Mouse (Mus musculus): ENCODE measurements around the gene Adad2.

Gene Adad2

DNA sequence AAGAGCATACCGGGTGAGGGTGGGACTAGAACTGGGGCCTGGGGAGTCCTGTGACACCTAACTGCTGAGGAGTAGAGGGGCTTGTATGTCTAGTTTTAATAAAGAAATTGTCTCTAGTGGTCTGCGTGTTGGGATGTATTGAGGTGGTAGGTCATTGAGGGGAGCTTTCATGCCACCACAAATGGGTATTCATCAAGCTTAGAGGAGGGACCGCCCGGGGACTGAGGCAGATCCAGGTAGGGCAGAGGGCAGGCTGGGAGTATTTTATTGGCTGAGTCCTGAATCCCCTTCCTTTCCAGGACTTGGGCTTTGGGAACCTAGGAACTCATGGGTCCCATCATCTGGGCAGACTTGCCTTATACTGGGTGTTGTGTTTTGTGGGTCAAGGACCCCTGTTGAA lies 4.3 kb downstream of the Adad2 start:
- no peak for DNase-seq (ENCODE audit: low spot score)

DNA sequence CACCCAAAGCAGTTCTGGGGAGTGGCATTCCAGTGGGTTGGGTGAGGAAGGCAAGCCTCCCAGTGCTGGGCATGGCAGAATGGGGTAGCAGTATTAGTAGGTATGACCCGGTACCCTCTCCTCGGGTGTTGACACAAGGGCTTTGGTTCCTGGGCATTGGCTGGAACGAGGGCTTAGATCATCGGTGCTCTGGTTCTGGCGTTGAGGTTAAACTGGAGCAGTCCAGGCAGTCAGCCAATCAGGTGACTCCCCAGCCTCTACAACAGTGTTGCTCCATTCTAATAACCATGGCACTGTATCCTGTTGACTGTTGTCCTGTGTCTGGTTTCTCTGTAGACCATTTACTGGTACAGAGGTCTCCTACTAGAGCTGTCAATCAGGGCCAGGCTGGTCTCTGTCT lies 5.0 kb downstream of the Adad2 start:
- DNase-seq (ENCODE audit: low spot score) = no peak

DNA sequence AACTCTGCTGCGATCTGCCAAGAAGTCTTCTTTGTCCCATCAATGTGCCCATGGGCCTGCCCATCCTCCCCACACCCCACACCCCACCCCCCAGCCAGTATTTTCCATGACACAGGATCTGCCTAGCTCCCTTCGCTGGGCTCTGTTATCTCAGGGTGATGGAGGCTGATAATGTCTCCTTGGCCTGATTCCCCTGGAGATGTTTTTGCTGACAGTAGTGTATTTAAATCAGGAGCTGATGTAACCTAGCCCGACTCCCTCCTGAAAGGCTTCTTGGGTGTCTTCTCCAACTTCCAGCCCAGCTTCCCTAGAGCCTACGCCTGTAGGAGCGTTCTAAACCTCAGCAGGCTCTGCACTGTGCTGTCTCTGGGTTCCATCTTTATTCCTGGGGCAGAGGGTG lies 6.3 kb downstream of the Adad2 start:
- DNase-seq (ENCODE audit: low spot score) = no peak

DNA sequence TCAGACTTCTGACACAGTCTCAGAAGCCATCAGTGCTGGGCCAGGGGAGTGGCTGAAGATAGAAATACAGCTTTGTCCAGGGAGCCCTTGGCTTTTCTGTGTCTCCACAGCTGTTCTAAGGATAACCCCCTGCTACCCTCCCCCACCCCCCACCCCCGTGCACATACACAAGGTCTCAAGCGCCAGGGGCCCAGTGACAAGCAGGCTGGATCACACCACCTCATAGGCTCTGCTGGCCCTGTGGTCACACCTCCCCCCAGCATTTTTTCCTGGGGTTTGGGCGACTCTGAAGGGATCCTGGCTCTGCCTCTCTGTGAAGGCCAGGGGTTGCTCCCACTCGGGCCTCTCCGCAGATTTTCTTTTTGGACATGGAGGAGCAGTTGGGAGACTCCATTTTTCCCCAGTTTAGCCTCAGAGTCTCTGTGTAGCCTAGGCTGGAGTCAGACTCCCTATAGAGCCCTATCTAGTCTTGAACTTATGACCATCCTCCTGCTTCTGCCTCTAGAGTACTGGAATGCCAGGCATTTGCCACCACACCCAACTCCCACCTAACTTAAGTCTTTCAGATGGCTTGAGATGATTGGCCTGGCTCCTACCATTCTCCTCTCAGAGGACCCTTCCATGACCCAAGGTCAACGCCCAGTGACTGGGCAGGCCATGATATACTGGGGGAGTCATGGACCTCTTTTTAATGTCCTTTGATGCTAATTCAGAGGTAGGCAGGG lies 7.7 kb downstream of the Adad2 start:
- no peak for DNase-seq (ENCODE audit: low spot score)

DNA sequence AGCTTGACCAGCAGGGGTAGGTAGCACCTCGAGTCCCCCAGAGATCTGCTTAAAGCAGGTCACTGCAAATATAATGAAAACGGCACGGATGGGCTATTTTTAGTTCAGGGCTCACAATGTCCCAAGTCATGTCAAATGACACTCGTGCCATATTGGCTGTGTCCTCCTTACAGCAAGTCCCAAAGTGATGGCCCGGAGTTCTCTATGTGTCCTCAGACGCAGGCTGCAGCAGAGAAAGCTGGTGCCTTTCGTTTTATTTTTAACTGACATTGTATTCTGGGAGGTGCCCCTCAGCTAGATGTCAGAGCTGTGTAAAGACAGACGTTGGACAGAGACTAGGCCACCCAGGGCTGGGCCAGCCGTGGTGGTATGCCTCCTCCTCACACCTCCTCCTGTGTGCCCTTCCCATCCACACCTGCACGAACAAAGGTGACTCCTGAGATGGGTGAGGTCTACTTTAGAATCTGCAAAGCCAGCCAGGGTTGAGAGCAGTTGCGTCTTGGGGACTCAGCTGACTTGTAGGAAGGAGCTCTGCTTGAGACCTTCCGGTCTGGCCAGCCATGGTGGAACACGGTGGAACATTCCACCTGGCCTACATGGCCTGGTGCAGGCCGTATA lies 8.4 kb downstream of the Adad2 start:
- no peak for DNase-seq (ENCODE audit: low spot score)

DNA sequence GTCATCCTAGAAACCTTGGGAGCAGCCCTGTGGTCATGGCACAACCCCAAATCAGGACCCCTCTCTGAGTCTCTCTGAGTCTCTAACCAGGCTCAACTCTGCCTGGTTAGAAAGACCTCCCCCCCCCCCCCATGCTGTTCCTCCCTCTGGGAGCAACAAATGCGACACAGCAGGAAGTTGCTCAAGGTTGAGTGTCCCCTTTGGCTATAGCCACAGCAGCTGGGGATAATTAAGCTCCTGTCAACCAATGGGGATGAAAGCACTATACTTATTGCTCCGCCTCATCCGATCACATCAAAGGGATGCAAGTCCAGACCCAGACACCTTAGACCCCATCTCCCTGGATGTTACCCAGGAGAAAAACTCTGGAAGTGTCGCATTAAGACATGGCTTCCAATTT lies 10.0 kb downstream of the Adad2 start:
- DNase-seq (ENCODE audit: low spot score) = no peak

DNA sequence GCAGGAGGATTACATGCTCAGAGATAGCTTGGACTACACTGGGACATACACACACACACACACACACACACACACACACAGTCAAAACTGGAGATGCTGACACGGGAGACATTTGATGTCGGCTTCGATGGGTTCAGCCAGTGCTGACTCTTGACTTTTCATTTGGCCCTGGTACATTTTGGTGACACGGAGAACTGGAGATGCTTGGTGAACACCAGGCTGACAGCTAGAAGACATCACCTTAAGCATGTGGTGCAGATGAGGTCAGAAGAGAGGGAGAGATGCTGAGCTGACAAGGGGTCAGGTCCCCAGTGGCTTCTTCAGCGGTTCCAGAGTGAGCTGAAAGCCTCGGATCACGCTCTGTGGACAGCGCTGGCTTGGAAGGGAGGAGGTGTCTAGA lies 10.5 kb downstream of the Adad2 start:
- DNase-seq (ENCODE audit: low spot score) = no peak

DNA sequence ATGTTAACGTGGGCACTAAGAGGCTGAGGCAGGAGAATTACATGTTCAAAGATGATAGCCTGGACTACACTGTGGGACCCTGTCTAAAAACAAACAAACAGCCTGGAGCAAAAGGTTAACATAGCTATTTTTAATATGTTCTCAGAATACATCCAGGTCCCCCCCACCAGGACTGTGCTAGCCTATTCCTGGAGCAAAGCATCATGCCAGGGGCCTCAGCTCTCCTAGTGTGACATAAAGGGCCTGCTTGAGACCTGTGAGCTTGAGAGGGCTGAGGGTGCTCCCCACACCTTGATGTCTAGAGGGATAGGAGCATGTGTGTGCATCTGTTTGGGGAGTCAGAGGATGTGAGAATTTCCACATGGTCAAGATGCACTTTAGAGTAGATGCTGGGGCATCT lies 11.2 kb downstream of the Adad2 start:
- no peak for DNase-seq (ENCODE audit: low spot score)

DNA sequence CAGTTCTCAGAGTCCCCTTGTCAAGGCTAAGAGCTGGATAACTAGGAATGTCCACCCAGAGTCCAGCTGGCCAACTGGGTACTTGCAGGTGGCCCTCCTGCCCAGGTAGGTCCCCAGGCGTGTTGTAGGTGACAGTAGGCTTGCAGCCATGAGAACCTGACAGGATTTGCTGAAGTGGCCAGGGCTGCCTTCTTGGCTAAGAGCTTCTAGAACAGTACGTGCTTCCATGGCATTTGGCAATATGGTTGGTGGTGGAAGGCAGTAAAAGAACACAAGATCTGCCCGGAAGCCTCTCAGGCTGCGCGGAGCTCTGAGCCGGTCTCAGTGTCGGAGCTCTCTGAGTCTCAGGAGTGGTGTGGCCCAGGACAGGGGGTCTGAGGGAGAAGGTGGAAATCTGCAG lies 12.4 kb downstream of the Adad2 start:
- DNase-seq (ENCODE audit: low spot score) = no peak

DNA sequence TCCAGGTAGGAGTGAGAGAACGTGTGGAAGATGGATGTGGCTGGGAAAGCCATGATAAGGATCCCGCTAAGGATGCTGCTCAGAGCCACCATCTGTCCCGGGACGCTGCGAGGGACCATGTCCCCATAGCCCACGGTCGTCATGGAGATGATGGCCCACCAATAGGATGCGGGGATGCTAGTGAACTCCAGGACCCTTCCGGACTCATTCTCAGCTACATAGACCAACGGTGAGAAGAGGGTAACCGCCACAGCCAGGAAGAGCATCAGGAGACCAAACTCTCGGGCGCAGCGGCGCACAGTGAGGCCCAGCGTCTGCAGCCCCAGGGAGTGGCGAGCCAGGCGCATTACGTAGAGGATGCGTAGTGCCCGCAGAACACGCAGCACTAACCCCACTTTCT lies 13.2 kb downstream of the Adad2 start:
- DNase-seq (ENCODE audit: low spot score) = no peak

DNA sequence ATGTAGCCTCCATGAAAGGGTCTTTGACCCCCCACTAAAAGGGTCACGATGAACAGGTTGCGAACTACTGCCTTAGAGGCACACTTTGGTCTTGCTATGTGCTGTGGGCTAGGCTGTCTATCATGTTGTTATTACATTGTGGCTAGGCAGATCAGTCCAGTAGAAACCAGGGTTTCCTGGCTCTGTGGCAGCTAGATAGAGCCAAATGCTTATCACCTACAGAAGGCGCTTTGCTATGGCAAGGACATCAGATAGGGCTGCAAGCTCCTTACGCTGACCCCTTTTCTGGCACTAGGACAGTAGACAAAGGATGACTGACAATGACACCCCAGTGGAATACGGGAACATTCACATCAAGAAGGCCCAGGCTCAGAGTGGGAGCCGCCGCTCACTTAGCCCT lies 14.7 kb downstream of the Adad2 start:
- DNase-seq (ENCODE audit: low spot score) = no peak

DNA sequence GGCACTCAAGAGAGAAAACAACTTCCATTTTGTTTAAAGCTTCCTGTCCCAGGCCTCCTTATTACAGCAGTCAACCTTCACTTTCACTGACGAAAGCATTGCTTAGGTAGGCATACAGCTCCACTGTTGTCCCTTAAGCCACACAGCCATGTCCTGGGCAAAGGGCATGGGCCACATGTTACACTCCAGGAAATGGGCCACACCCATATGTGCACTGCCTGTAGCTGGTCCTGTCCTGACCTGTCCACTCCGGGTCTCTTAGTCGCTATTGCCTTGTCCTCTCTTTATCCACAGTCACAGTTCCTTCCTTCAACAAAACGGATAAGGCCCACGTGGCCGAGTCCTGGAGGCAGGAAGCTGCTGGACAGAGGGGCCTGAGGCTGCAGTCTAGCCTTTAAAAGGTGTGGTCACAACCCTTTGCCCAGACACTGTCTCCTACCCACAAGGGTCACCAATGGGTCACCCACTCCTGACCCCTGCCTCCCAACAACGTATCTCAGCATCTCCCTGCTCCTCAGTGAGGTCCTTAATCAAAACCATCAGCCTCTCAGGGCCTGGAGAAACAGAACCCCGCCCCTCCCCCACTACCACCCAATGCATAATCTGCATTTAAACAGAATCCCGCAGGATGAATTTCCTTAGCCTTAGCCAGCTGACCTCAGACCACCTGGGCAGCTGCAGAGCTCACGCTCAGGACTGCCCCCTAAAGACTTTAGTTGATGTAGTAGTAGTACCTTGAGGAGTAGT lies 15.2 kb downstream of the Adad2 start:
- peak; percentile 52 for DNase-seq (ENCODE audit: low spot score)

DNA sequence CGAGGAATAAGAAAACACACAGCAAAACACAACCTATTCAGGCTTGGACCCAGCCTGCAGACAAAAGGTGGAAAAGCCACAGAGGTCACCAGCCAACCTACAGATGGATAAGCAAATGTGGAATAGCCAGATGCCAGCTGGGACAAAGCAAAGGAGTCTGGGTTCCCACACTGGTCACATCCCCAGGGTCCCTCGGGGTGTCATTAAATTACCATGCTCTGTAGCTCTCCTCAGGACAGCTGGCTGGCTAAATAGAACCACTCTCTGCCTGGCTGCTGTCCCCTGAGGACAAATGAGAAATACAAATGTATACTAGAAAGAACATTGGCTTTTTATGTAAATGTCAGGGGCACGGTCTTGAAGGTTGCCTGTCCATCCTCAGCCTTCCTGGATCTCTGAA lies 18.3 kb downstream of the Adad2 start:
- DNase-seq (ENCODE audit: low spot score) = no peak

DNA sequence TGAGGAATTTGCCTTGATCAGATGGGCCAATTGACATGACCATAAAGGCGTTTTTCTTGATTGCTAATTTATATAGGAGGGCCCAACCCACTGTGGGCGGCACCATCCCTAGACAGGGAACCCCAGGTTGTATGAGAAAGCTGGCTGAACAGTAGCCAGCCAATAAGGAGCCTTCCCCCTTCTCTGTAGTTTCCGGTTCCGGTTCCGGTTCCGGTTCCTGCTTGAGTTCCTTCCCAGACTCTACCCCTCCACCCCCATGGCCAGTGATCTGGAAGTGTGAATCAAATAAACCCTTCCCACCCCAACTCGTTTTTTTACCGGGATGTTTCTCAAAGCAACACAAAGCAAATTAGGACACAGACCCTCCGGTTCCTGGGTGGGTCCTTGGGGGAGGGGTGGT lies 19.7 kb downstream of the Adad2 start:
- DNase-seq (ENCODE audit: low spot score) = no peak

DNA sequence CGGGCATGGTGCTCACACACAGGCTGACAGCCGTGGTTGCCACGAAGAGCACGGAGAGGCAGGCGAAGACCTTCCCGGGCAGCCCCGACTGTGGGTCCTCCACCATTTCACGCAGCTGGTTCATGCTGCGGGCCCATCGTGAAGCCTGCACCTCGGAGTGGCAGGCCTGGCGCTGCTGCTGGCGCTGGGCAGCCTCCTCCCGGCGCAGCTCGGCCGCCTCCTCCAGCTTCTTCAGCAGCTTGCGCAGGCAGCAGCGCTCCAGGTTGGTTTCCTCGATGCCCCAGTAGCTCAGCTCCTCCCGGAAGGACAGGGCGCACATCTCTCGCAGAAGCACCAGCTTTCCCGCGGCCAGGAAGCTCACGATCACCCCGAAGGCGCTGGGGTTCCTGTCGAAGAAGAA lies 20.4 kb downstream of the Adad2 start:
- no peak for DNase-seq (ENCODE audit: low spot score)

DNA sequence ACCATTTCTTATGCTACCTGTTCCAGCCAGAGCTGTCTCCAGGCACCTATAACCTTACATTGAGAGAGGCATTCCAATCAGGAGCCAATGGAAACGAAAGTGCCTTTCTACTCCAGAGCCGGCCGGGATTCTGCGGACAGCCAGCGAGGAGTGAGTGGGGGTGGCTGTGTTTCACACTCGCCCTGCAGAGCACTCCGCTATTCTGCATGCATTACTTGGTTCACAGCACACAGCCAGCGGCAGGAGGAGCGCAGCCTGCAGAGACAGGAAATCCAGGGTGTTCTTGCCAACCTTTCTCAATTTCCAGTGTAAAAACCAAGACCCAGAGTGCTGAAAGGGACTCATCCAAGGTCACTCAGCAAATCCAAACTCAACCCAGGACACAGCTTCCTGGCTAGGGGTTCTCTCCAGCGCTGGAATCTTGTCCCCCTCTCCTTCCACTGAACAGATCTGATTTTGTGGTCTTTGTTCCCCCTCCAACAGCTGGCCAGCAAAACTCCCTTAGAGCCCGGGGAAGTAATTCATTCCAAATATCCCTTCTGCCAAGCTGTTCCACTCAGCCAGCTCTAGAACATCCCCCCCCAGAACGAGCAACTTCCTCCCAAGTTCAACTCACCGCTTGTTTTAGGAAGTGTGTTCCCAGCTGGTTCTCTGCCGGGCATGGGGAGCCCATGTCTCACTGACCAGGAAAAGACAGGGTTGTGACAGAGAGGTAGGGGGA lies 22.2 kb downstream of the Adad2 start:
- no peak for DNase-seq (ENCODE audit: low spot score)

DNA sequence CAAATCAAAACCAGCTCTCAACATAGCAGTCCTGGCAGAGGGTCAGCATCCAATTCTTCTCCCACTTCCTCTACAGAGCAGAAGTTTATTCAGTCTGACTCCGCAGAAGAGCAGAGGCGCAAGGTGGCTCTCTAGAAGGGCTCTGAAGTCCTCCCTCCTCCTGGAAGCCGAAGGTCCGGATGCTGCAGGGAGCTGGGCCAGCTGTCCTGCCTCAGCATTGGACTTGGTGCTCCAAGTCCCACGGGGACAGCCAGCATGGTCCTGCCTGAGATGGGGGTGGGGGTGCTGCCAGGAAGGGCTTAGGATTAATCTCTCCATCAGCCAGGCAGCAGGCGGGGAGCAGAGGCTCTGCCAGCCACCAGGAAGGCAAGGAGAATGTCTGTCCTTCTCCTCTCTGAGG lies 22.8 kb downstream of the Adad2 start, which contains the start of gene Kcng4:
Gene Kcng4 (minus strand): TSS at position 303 of the 400 bp plus-strand sequence.
- DNase-seq (ENCODE audit: low spot score) = no peak

DNA sequence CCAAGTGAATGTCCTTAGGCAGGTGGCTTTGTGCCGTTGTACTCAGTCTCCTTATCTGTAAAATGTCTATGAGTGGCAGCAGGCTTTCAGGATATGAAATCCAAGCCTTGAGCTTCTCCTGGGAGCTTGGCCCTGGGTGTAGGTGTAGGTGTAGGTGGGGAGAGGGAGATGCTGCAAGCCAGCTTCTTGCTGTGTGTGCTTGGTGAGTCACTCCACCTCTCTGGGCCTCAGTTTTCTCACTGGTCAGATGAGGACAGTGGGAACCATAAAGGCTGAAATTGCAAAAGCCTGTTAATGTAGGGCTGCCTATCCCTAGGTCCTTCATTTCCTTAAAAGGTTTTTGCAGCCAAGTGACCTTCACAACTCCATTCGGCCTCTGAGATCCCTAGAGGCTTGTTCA lies 23.4 kb downstream of the Adad2 start:
- DNase-seq (ENCODE audit: low spot score) = no peak

DNA sequence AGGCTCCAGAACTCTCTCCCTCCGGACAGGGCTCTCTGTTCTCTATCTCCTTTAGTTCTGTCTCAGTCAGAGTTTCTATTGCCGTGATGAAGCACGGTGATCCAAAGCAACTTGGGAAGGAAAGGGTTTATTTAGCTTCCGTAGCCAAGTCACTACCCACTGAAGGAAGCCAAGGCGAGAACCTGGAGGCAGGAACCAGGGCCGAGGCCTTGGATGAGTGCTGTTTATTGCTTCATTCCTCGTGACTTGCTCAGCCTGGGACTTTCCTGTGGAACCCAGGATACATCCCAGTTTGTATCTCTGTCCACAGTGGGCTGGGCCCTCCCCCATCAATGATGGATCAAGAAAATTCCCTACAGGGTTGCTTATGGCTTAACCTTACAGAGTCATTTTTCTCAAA lies 24.2 kb downstream of the Adad2 start:
- no peak for DNase-seq (ENCODE audit: low spot score)

DNA sequence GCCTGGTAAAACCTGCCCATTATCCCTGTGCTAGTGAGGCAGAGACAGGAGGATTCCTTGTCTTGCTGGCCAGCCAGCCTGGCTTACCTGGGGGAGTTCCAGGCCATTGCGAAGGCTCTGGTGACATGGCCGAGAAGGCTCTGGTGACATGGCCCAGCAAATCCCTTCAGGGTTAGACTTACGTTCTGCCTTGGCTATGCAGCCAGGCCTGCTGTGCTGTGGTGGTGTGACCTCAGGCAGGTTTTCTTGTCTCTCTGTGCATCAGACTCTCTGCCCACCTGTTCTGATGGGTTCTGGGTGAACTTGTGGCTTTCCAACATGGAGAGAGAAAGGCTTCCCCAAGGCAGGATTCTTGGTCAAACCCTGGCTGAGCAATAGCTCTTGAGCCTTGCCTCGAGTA lies 24.8 kb downstream of the Adad2 start:
- DNase-seq (ENCODE audit: low spot score) = no peak

DNA sequence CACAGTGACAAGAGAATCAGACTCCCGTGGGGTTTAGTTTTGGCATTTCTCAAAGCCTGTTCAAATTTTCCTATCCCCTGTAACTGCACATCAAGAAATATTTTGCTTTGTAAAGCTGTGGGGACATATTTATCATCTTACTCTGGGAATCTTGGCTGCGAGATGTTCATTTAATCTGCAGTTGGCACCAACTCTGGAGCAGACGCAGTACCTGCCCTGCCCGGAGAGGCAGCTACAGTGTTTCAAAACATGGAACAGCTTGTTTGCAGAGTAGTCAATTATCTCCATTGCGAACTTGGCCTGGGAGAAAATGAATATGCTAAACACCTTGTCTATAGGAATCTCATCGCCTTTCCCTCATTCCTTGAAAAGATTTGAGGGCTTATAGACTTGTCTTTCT lies 25.7 kb downstream of the Adad2 start:
- no peak for DNase-seq (ENCODE audit: low spot score)

DNA sequence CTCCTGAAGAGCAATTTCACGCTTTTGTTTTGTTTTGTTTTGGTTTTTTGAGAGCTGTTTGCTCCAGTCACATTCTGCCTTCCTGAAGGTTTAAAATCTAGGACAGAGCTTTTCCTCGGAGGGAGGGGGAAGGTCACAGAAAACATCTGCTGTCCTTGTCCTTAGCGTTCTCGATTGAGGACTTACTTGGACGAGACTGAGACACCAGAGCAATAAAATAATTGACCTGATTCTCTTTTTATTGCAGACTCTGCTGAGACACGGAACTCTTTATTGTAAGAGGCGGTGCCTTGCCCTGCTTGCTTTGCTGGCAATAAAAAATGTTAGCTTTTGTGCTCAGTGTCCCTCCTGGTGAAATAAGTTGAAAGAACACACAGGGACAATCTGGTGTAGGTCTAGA lies 27.3 kb downstream of the Adad2 start:
- DNase-seq (ENCODE audit: low spot score) = no peak

DNA sequence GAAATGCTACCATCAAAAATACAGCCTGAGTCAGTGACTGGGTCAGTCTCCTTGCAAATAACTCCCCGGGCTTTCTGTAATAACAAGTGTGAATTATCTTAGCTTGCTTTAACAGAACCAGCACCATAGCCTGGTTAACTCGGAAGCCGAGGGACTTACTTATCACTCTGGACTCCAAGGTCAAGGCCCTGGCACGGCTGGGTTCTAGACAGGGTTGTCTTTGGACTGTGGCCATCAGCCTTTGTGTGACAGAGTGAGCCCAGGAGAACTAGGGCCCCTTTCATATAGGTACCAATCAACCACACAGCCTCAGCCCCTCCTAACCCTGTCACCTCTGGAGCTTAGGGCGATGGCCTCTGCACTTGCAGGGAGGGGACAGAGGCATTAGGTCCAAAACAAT lies 28.5 kb downstream of the Adad2 start:
- DNase-seq (ENCODE audit: low spot score) = no peak
